Mouse (Mus musculus) cerebellum, adult 2 months (tissue): ENCODE measurements at regions not wholly inside any gene's neighbourhood (a gene's known extent, or its start where the extent isn't known, plus 50 kb on each side); places are given as distances from the start of the nearest gene placed in this dataset.

Experiments
- CTCF ChIP-seq: fragments of 200-500 bp; IDR thresholded peaks from 2 replicates; pipeline ENCODE4 v1.5.1; 2011; ENCODE audit warnings: low read depth, mild to moderate bottlenecking, control low read depth, low read length, moderate library complexity, borderline replicate concordance; ENCODE audit not compliant: insufficient read depth
- POLR2A ChIP-seq: fragments of 200-500 bp; IDR thresholded peaks from 2 replicates; pipeline ENCODE4 v1.6.1; 2011; ENCODE audit warnings: low read length, control low read depth, borderline replicate concordance; ENCODE audit not compliant: insufficient read depth

DNA sequence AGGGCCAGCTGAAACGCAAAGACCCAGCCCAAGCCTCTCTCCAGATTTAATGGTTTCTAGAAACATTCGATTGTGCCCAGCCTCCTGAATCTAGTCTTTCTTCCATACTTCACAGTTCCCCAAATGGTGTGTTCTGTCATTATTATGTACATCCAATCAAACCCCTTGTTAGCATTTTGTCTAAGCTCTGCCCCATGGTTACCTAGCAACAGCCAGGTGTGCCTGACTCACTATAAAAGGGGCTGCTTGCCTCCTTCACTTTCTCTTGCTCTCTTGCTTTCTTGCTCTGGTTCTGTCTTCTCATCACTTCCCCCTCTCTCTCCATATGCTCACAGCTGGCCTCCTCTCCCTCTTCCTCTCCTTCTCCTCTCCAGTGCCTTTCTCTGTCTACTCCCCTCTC, 217.8 kb downstream of the Phlda1 start:
- TF ChIP-seq POLR2A (no peak), CTCF (no peak)
